Mouse (Mus musculus): ENCODE results near the gene Gata3.

Gene Gata3

GRCm38 (mm10) chr2:9872682-9873081 lies 17.2 kb downstream of the Gata3 start:
- no peak for DNase-seq (ENCODE audit: low read depth in 1 of 2, low spot score in 2 of 2)

- no peak for DNase-seq (ENCODE audit: low read depth in 1 of 2, low spot score in 2 of 2)
Measured at GRCm38 (mm10) chr2:9871798-9872197, 18.0 kb downstream of the Gata3 start.

- DNase-seq (ENCODE audit: low read depth in 1 of 2, low spot score in 2 of 2): no peak
Measured at GRCm38 (mm10) chr2:9871141-9871716, 18.6 kb downstream of the Gata3 start.

GRCm38 (mm10) chr2:9867092-9867825 lies 22.6 kb downstream of the Gata3 start:
- DNase-seq (ENCODE audit: low read depth in 1 of 2, low spot score in 2 of 2): no peak

- DNase-seq (ENCODE audit: low read depth in 1 of 2, low spot score in 2 of 2): no peak
Measured at GRCm38 (mm10) chr2:9860698-9861097, 29.1 kb downstream of the Gata3 start.

GRCm38 (mm10) chr2:9855861-9856260 lies 34.0 kb downstream of the Gata3 start:
- DNase-seq (ENCODE audit: low read depth in 1 of 2, low spot score in 2 of 2): no peak

GRCm38 (mm10) chr2:9852851-9853576 lies 36.8 kb downstream of the Gata3 start:
- DNase-seq (ENCODE audit: low read depth in 1 of 2, low spot score in 2 of 2): no peak

- no peak for DNase-seq (ENCODE audit: low read depth in 1 of 2, low spot score in 2 of 2)
Measured at GRCm38 (mm10) chr2:9835195-9835594, 54.6 kb downstream of the Gata3 start.

GRCm38 (mm10) chr2:9833712-9834111 lies 56.1 kb downstream of the Gata3 start:
- DNase-seq (ENCODE audit: low read depth in 1 of 2, low spot score in 2 of 2): no peak

- DNase-seq (ENCODE audit: low read depth in 1 of 2, low spot score in 2 of 2): no peak
Measured at GRCm38 (mm10) chr2:9827624-9828023, 62.2 kb downstream of the Gata3 start.

- no peak for DNase-seq (ENCODE audit: low read depth in 1 of 2, low spot score in 2 of 2)
Measured at GRCm38 (mm10) chr2:9820611-9821010, 69.2 kb downstream of the Gata3 start.

- no peak for DNase-seq (ENCODE audit: low read depth in 1 of 2, low spot score in 2 of 2)
Measured at GRCm38 (mm10) chr2:9818177-9818785, 71.6 kb downstream of the Gata3 start.
